Mouse (Mus musculus): Measurements from ENCODE around the gene Trip10. TPM values are rescaled to one million over a fixed set of nuclear protein-coding genes. Genes with fewer than 3 reads are reported as not detected.

Gene Trip10
- polyA plus RNA-seq, 1 experiment: not detected

DNA sequence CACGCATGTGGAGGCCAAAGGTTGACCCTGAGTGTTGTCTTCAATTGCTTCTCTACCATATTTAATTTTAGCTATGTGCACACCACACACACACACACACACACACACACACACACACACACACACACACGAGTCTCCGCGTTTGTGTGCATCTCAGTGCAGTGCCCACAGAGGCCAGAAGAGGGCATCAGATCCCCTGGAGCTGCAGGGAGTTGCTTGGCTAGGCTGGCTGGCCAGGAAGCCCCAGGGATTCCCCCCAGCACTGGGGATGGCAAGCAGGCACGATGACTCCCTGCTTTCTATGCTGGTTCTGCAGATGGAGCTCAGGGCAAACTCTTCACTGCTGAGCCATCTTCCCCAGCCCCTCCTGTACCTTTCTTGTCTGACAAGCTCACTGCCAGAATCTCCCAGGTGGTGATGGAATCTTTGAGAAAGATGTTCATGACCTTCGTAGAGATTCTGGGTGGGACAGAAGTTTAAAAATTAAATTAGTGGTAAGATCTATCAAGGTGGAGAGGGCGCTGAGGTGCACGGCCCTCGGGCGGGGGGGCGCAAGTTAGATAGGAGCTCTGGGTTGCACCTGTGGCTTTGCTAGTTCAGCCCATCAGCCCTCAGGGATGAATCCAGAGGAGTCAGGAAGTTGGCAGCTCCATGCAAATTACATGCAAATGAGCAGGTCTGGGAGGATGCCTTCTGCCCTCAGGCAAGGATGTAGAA, 29.9 kb upstream of the Trip10 start:
- TF ChIP-seq POLR2A (IDR thresholded peaks at IDR 0.05; ENCODE audit: insufficient read depth, low read depth, low read length) (no peak), CTCF (IDR thresholded peaks at IDR 0.05; ENCODE audit: insufficient read depth, low read depth, low read length) (peak; percentile 58)
- Histone ChIP-seq H3K4me1 (ENCODE audit: control insufficient read depth, insufficient read depth, low read length) (0 out of 2 replicates have a peak, but pooled peaks cover 3% of the 10 kb centered on the region), H3K4me3 (ENCODE audit: insufficient read depth, low read depth, low read length) (no peak overlapping the region), H3K27ac (ENCODE audit: insufficient read depth, low read depth, low read length) (no peak overlapping the region)
- 19% methylated on average over 11 of the region's 11 CpGs for WGBS

GRCm38 (mm10) chr17:57219884-57220207, 29.4 kb upstream of the Trip10 start:
- 18% methylated on average over 3 of the region's 3 CpGs for WGBS
- Histone ChIP-seq H3K4me3 (ENCODE audit: insufficient read depth, low read depth, low read length) (no peak overlapping the region), H3K4me1 (ENCODE audit: control insufficient read depth, insufficient read depth, low read length) (0 out of 2 replicates have a peak, but pooled peaks cover 3% of the 10 kb centered on the region), H3K27ac (ENCODE audit: insufficient read depth, low read depth, low read length) (no peak overlapping the region)
- TF ChIP-seq POLR2A (IDR thresholded peaks at IDR 0.05; ENCODE audit: insufficient read depth, low read depth, low read length) (no peak), CTCF (IDR thresholded peaks at IDR 0.05; ENCODE audit: insufficient read depth, low read depth, low read length) (no peak)

DNA sequence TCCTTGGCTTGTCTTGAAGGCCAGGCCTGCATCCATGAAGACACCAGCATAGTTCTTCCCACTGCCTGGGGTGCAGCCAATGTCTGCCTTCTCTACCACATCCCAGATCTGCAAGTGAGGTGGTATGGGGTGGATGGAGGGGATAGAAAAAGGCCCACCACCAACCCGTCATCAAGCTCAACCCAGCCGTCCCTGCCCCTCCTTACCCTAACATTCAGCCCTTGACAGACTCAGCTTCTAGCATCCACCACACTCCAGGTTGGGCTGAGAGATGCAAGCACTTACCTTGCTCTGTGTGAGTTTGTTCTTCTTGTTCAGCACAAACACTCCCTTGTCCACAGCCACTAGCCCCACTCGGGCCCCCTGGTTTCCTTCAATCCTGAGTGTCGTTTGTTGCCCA, 27.3 kb upstream of the Trip10 start:
- Histone ChIP-seq H3K4me1 (ENCODE audit: control insufficient read depth, insufficient read depth, low read length) (0 out of 2 replicates have a peak, but pooled peaks cover 3% of the 10 kb centered on the region), H3K4me3 (ENCODE audit: insufficient read depth, low read depth, low read length) (no peak overlapping the region), H3K27ac (ENCODE audit: insufficient read depth, low read depth, low read length) (no peak overlapping the region)
- TF ChIP-seq CTCF (IDR thresholded peaks at IDR 0.05; ENCODE audit: insufficient read depth, low read depth, low read length) (no peak), POLR2A (IDR thresholded peaks at IDR 0.05; ENCODE audit: insufficient read depth, low read depth, low read length) (no peak)
- 89% methylated on average over 4 of the region's 4 CpGs for WGBS

GRCm38 (mm10) chr17:57223313-57223712, 25.9 kb upstream of the Trip10 start:
- 75% methylated on average over 9 of the region's 9 CpGs for WGBS
- H3K27ac ChIP-seq (ENCODE audit: insufficient read depth, low read depth, low read length): no peak overlapping the region
- TF ChIP-seq CTCF (IDR thresholded peaks at IDR 0.05; ENCODE audit: insufficient read depth, low read depth, low read length): no peak
- no peak for TF ChIP-seq POLR2A (IDR thresholded peaks at IDR 0.05; ENCODE audit: insufficient read depth, low read depth, low read length)
- no peak overlapping the region for H3K4me3 ChIP-seq (ENCODE audit: insufficient read depth, low read depth, low read length)
- H3K4me1 ChIP-seq (ENCODE audit: control insufficient read depth, insufficient read depth, low read length): 0 out of 2 replicates have a peak, but pooled peaks cover 3% of the 10 kb centered on the region

GRCm38 (mm10) chr17:57227468-57227867, 21.8 kb upstream of the Trip10 start:
- H3K4me3 ChIP-seq (ENCODE audit: insufficient read depth, low read depth, low read length): no peak overlapping the region
- 96% methylated on average over 2 of the region's 2 CpGs for WGBS
- H3K27ac ChIP-seq (ENCODE audit: insufficient read depth, low read depth, low read length): no peak overlapping the region
- TF ChIP-seq POLR2A (IDR thresholded peaks at IDR 0.05; ENCODE audit: insufficient read depth, low read depth, low read length) (no peak), CTCF (IDR thresholded peaks at IDR 0.05; ENCODE audit: insufficient read depth, low read depth, low read length) (no peak)
- no peaks in the 10 kb centered on the region for H3K4me1 ChIP-seq (ENCODE audit: control insufficient read depth, insufficient read depth, low read length)

GRCm38 (mm10) chr17:57228014-57228413, 21.2 kb upstream of the Trip10 start, which contains the start of gene C3:
TSS of gene C3 (minus strand) at chr17:57228136.
- WGBS: 89% methylated on average over 3 of the region's 3 CpGs
- no peak within 1 kb of the TSS for H3K4me3 ChIP-seq (ENCODE audit: insufficient read depth, low read depth, low read length)
- TF ChIP-seq CTCF (IDR thresholded peaks at IDR 0.05; ENCODE audit: insufficient read depth, low read depth, low read length): no peak
- no peak within 1 kb of the TSS for H3K27ac ChIP-seq (ENCODE audit: insufficient read depth, low read depth, low read length)
- no peaks in the 10 kb centered on the region for H3K4me1 ChIP-seq (ENCODE audit: control insufficient read depth, insufficient read depth, low read length)

- Histone ChIP-seq H3K4me3 (ENCODE audit: insufficient read depth, low read depth, low read length) (no peak overlapping the region), H3K4me1 (ENCODE audit: control insufficient read depth, insufficient read depth, low read length) (no peaks in the 10 kb centered on the region), H3K27ac (ENCODE audit: insufficient read depth, low read depth, low read length) (no peak overlapping the region)
- 79% methylated on average over 3 of the region's 3 CpGs for WGBS
- TF ChIP-seq CTCF (IDR thresholded peaks at IDR 0.05; ENCODE audit: insufficient read depth, low read depth, low read length) (no peak), POLR2A (IDR thresholded peaks at IDR 0.05; ENCODE audit: insufficient read depth, low read depth, low read length) (no peak)
Measured at GRCm38 (mm10) chr17:57228873-57229272, 20.4 kb upstream of the Trip10 start.

DNA sequence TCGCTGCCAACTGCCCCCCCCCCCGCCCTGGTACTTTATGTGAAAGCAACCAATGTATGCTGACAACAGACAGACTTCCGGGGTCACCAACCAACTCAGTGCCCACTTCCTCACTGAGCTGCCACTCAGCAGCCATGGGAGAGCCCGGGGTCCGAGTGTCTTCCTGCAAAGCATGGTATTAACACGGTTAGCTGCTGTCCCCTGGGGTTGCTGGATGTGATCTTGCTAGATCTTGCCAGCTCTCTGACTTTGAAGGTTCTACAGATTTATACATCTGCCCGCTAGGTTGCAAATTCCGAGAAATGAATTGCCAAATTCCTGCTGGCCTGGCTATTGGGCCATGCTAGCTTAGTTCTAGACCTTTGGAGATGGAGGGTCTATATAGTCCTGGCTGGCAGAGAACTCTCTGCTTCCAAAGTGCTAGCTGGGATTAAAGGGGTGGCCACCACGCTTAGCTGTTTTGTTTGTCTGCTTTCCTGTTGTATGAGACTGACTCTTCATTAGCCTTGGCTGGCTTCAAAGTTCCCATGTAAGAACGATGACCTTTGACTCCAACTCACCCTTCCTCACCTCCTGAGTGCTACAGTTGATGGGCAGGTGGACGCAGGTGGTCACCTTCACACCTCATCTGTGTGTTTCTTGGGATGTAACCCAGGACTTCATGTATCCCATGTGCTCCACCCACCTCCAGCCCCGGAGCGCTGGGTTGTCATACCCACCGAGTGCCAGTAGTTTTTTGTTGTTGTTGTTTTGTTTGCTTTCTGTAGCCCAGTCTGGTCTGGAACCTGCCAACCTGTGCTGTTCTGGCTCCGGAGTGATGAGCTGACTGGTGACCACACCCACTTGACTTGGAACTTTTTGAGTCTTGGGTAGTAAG, 19.2 kb upstream of the Trip10 start:
- Histone ChIP-seq H3K4me1 (ENCODE audit: control insufficient read depth, insufficient read depth, low read length) (no peaks in the 10 kb centered on the region), H3K4me3 (ENCODE audit: insufficient read depth, low read depth, low read length) (no peak overlapping the region), H3K27ac (ENCODE audit: insufficient read depth, low read depth, low read length) (no peak overlapping the region)
- WGBS: 73% methylated on average over 15 of the region's 15 CpGs
- TF ChIP-seq POLR2A (IDR thresholded peaks at IDR 0.05; ENCODE audit: insufficient read depth, low read depth, low read length): no peak

- WGBS: 57% methylated on average over 6 of the region's 6 CpGs
- no peak overlapping the region for H3K27ac ChIP-seq (ENCODE audit: insufficient read depth, low read depth, low read length)
- no peaks in the 10 kb centered on the region for H3K4me1 ChIP-seq (ENCODE audit: control insufficient read depth, insufficient read depth, low read length)
- no peak for TF ChIP-seq CTCF (IDR thresholded peaks at IDR 0.05; ENCODE audit: insufficient read depth, low read depth, low read length)
- TF ChIP-seq POLR2A (IDR thresholded peaks at IDR 0.05; ENCODE audit: insufficient read depth, low read depth, low read length): no peak
- no peak overlapping the region for H3K4me3 ChIP-seq (ENCODE audit: insufficient read depth, low read depth, low read length)
Measured at GRCm38 (mm10) chr17:57230728-57231125, 18.5 kb upstream of the Trip10 start.
